Mouse (Mus musculus) MEL (cell line): Measurements from ENCODE around the gene Prr15l. TPM values are rescaled to one million over a fixed set of nuclear protein-coding genes. Genes with fewer than 3 reads are reported as not detected.

Experiments
- DNase-seq: peaks from one replicate; pipeline ENCODE4 v3.0.0; 2011; ENCODE audit warnings: low read depth, low spot score
- H3K27ac ChIP-seq: 2 replicates; pipeline ENCODE4 v1.5.1; 2012; ENCODE audit warnings: low read depth, mild to moderate bottlenecking, control low read depth, low read length, moderate library complexity; ENCODE audit not compliant: control insufficient read depth
- H3K27me3 ChIP-seq, 2 experiments: fragments of 150-350 bp in 1 of 2; sonication (generic) in 1 of 2; 2 replicates each; pipeline ENCODE4 v1.6.1; 2012; ENCODE audit warnings: low read length in 2 of 2, mild to moderate bottlenecking in 2 of 2, improper control_type of control experiment in 1 of 2, moderate library complexity in 1 of 2; ENCODE audit not compliant: insufficient read depth in 2 of 2, control insufficient read depth in 1 of 2
- H3K36me3 ChIP-seq, 2 experiments: 2 replicates each; pipeline ENCODE4 v1.6.1; 2012 to 2014; ENCODE audit warnings: low read length in 2 of 2, improper control_type of control experiment in 1 of 2, inconsistent platforms in 1 of 2, mild to moderate bottlenecking in 1 of 2; ENCODE audit not compliant: insufficient read depth in 2 of 2, control insufficient read depth in 1 of 2
- H3K4me1 ChIP-seq, 2 experiments: fragments of 150-350 bp in 1 of 2; sonication (generic) in 1 of 2; 2 replicates each; pipeline ENCODE4 v1.6.1; 2012; ENCODE audit warnings: low read length in 2 of 2, improper control_type of control experiment in 1 of 2, mild to moderate bottlenecking in 1 of 2; ENCODE audit not compliant: insufficient read depth in 2 of 2, control insufficient read depth in 1 of 2
- H3K4me3 ChIP-seq, 2 experiments: fragments of 150-350 bp in 1 of 2; sonication (generic) in 1 of 2; 2 replicates each; pipeline ENCODE4 v1.5.1; 2012; ENCODE audit warnings: low read depth in 2 of 2, low read length in 2 of 2, mild to moderate bottlenecking in 2 of 2, moderate library complexity in 2 of 2, control low read depth in 1 of 2, improper control_type of control experiment in 1 of 2; ENCODE audit not compliant: control insufficient read depth in 1 of 2, insufficient read depth in 1 of 2
- H3K79me2 ChIP-seq: 2 replicates; pipeline ENCODE4 v1.6.1; 2012; ENCODE audit warnings: mild to moderate bottlenecking, low read length, moderate library complexity; ENCODE audit not compliant: control insufficient read depth, poor library complexity, insufficient read depth
- H3K9ac ChIP-seq: 2 replicates; pipeline ENCODE4 v1.6.1; 2012; ENCODE audit warnings: low read depth, mild to moderate bottlenecking, control low read depth, low read length, moderate library complexity; ENCODE audit not compliant: control insufficient read depth, poor library complexity, severe bottlenecking
- H3K9me3 ChIP-seq: fragments of 150-350 bp; sonication (generic); replicated peaks from 2 replicates; pipeline ENCODE4 v1.6.1; 2012; ENCODE audit warnings: mild to moderate bottlenecking, low read length, improper control_type of control experiment, moderate library complexity; ENCODE audit not compliant: insufficient read depth
- BHLHE40 ChIP-seq: IDR thresholded peaks from 2 replicates; pipeline ENCODE4 v1.6.1; 2012; ENCODE audit warnings: low read depth, mild to moderate bottlenecking, inconsistent platforms, low read length, improper control_type of control experiment, borderline replicate concordance
- CHD2 ChIP-seq: IDR thresholded peaks from 2 replicates; pipeline ENCODE4 v1.6.1; 2011; ENCODE audit warnings: low read length, improper control_type of control experiment
- CTCF ChIP-seq, 3 experiments: IDR thresholded peaks in 2 of 3; conservative IDR thresholded peaks in 1 of 3; 2 replicates each; pipeline ENCODE4 v1.5.1; 2011 to 2012; ENCODE audit warnings: low read length in 3 of 3, low read depth in 2 of 3, mild to moderate bottlenecking in 2 of 3, improper control_type of control experiment in 1 of 3, inconsistent platforms in 1 of 3, mixed read lengths in 1 of 3, moderate library complexity in 1 of 3; ENCODE audit not compliant: control insufficient read depth in 1 of 3, insufficient read depth in 1 of 3, poor library complexity in 1 of 3, severe bottlenecking in 1 of 3
- EP300 ChIP-seq, 2 experiments: IDR thresholded peaks; 2 replicates each; pipeline ENCODE4 v1.6.1; 2011; ENCODE audit warnings: improper control_type of control experiment in 2 of 2, low read length in 2 of 2, low read depth in 1 of 2, mild to moderate bottlenecking in 1 of 2
- GABPA ChIP-seq: IDR thresholded peaks from 2 replicates; pipeline ENCODE4 v1.6.1; 2012; ENCODE audit warnings: low read depth, mild to moderate bottlenecking, inconsistent platforms, low read length, improper control_type of control experiment, moderate library complexity
- GATA1 ChIP-seq: IDR thresholded peaks from 2 replicates; pipeline ENCODE4 v1.6.1; 2011; ENCODE audit warnings: low read depth, low read length, improper control_type of control experiment
- MAX ChIP-seq: IDR thresholded peaks from 2 replicates; pipeline ENCODE4 v1.6.1; 2011; ENCODE audit warnings: low read length, improper control_type of control experiment
- MAZ ChIP-seq: IDR thresholded peaks from 2 replicates; pipeline ENCODE4 v1.6.1; 2012; ENCODE audit warnings: low read depth, mild to moderate bottlenecking, inconsistent platforms, low read length, improper control_type of control experiment
- NELFE ChIP-seq: IDR thresholded peaks from 2 replicates; pipeline ENCODE4 v1.6.1; 2011; ENCODE audit warnings: low read depth, low read length, improper control_type of control experiment
- POLR2A ChIP-seq, 2 experiments: IDR thresholded peaks; 2 replicates each; pipeline ENCODE4 v1.6.1; 2011 to 2012; ENCODE audit warnings: low read length in 2 of 2, mild to moderate bottlenecking in 2 of 2, control low read depth in 1 of 2, improper control_type of control experiment in 1 of 2, low read depth in 1 of 2, moderate library complexity in 1 of 2; ENCODE audit not compliant: control insufficient read depth in 1 of 2, insufficient read depth in 1 of 2, poor library complexity in 1 of 2
- RAD21 ChIP-seq: IDR thresholded peaks from 2 replicates; pipeline ENCODE4 v1.6.1; 2011; ENCODE audit warnings: mild to moderate bottlenecking, low read depth, low read length, improper control_type of control experiment
- TBP ChIP-seq: IDR thresholded peaks from 2 replicates; pipeline ENCODE4 v1.8.0; 2011; ENCODE audit warnings: low read depth, low read length, improper control_type of control experiment
- TCF12 ChIP-seq: IDR thresholded peaks from 2 replicates; pipeline ENCODE4 v1.6.1; 2014; ENCODE audit warnings: low read depth, mild to moderate bottlenecking, inconsistent platforms, low read length, improper control_type of control experiment, moderate library complexity
- ZC3H11A ChIP-seq: IDR thresholded peaks from 2 replicates; pipeline ENCODE4 v1.6.1; 2012; ENCODE audit warnings: low read depth, mild to moderate bottlenecking, inconsistent platforms, low read length, improper control_type of control experiment
- ZKSCAN1 ChIP-seq: IDR thresholded peaks from 2 replicates; pipeline ENCODE4 v1.6.1; 2012; ENCODE audit warnings: low read depth, mild to moderate bottlenecking, inconsistent platforms, low read length, improper control_type of control experiment, moderate library complexity
- polyA plus RNA-seq, 2 experiments: library from polyadenylated mRNA; stranded (reverse) in 1 of 2; unstranded in 1 of 2; fragments of >175 nt in 1 of 2; fragments of >200 nt in 1 of 2; gene quantifications; 2 replicates each; pipeline versions ENCODE4 v1.2.1 to v1.2.4; 2012; ENCODE audit warnings: low replicate concordance in 2 of 2, low read depth in 1 of 2; ENCODE audit not compliant: insufficient read length in 2 of 2, insufficient read depth in 1 of 2, missing spikeins in 1 of 2
- total RNA-seq: library from RNA; depleted of rRNA; stranded (reverse); fragments of 300-350 nt; gene quantifications from 2 replicates; pipeline ENCODE4 v1.2.3, GENCODE M21; 2012

Gene Prr15l
- total and polyA plus RNA-seq, 3 experiments, result 0.08 to 0.19 TPM; not detected in 1

- H3K4me1 ChIP-seq, result peaks cover 9 to 31% of the 10 kb centered on the region in 2 experiments
- peak overlapping the region; percentile 8; the same call in 1 of the 2 replicates for H3K9ac ChIP-seq
- H3K79me2 ChIP-seq, result no peaks in the 10 kb centered on the region
- peaks cover 0 to 18% of the 10 kb centered on the region in 2 experiments; a peak in 2 of 4 replicates for H3K36me3 ChIP-seq
- peak; percentile 61 for DNase-seq
- H3K27me3 ChIP-seq, result no peaks in the 10 kb centered on the region
- peak overlapping the region; percentile 36; the same call in 1 of the 2 replicates for H3K27ac ChIP-seq
- no peak for TF ChIP-seq TBP
- no peak for TF ChIP-seq ZKSCAN1
- TF ChIP-seq POLR2A (IDR thresholded peaks at IDR 0.05; ENCODE audit: control insufficient read depth in 1 of 2, insufficient read depth in 1 of 2, low read depth in 1 of 2, low read length in 2 of 2, poor library complexity in 1 of 2), result no peak
- peak; percentile 34; the same call in 1 of the 2 replicates for TF ChIP-seq TCF12
- no peak for TF ChIP-seq NELFE
- no peak for TF ChIP-seq BHLHE40
- TF ChIP-seq MAX, result no peak
- no peak for TF ChIP-seq CHD2
- peak; percentile 52 to 63 for TF ChIP-seq EP300 (IDR thresholded peaks at IDR 0.05; ENCODE audit: low read depth in 1 of 2, low read length in 2 of 2)
- no peak for TF ChIP-seq ZC3H11A
- no peak overlapping the region for H3K4me3 ChIP-seq
- no peaks in the 10 kb centered on the region for H3K9me3 ChIP-seq
Observed at GRCm38 (mm10) chr11:96925469-96926148, 2.3 kb upstream of the Prr15l start.

DNA sequence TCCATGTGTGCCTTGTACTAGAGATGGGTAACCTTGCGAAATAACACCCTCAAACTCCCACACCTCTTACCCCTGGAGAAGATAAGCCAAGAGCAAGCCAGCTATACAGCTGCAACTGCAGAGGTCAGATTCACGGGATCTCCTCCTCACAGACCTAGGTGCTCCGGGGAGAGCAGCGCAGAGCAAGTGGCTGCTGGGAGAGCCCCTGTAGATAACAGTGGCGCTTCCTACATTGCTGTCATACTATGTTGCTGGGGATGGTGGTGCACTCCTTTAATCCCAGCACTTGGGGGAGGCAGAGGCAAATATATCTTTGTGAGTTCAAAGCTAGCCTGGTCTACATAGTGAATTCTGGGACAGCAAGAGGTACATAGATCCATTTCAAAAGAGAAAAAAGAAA lies 1.3 kb upstream of the Prr15l start:
- DNase-seq, result peak; percentile 44
- H3K4me1 ChIP-seq, result peaks cover 9 to 31% of the 10 kb centered on the region in 2 experiments
- no peak overlapping the region; the same call in 1 of the 2 replicates for H3K27ac ChIP-seq
- no peaks in the 10 kb centered on the region for H3K79me2 ChIP-seq
- no peaks in the 10 kb centered on the region for H3K27me3 ChIP-seq
- TF ChIP-seq RAD21 (peak; percentile 29), ZKSCAN1 (peak; percentile 78), GABPA (no peak), BHLHE40 (no peak), CTCF (IDR thresholded peaks at IDR 0.05 in 2 of 3, conservative IDR thresholded peaks at IDR 0.05 in 1 of 3; ENCODE audit: control insufficient read depth in 1 of 3, insufficient read depth in 1 of 3, low read depth in 2 of 3, low read length in 3 of 3, poor library complexity in 1 of 3, severe bottlenecking in 1 of 3) (peak in 1 of 3 experiments; percentile 33; a peak in 2 of 6 replicates), GATA1 (0 out of 2 replicates have a peak, but pooled peaks have one; percentile 24), MAZ (no peak)
- H3K9ac ChIP-seq, result no peak overlapping the region
- H3K4me3 ChIP-seq, result no peak overlapping the region
- H3K9me3 ChIP-seq, result no peaks in the 10 kb centered on the region
- peaks cover 0 to 18% of the 10 kb centered on the region in 2 experiments; a peak in 2 of 4 replicates for H3K36me3 ChIP-seq
